Mouse (Mus musculus): ENCODE data around the gene Ccdc69. TPM values are rescaled to one million over a fixed set of nuclear protein-coding genes. Genes with fewer than 3 reads are reported as not detected.
A peak's percentile ranks its signal among the peaks of the same experiment; 100 is the strongest.

The Ccdc69 gene
- total and polyA plus RNA-seq, 3 experiments, result 0.31 to 0.42 TPM; not detected in 1

- peaks cover 4 to 22% of the 10 kb centered on the region in 2 experiments for H3K4me1 ChIP-seq (ENCODE audit: control insufficient read depth in 1 of 2, insufficient read depth in 2 of 2, low read length in 2 of 2)
- H3K79me2 ChIP-seq (ENCODE audit: control insufficient read depth, insufficient read depth, low read length, poor library complexity), result no peaks in the 10 kb centered on the region
- H3K4me3 ChIP-seq (ENCODE audit: control insufficient read depth in 1 of 2, insufficient read depth in 1 of 2, low read depth in 2 of 2, low read length in 2 of 2), result no peak overlapping the region
- H3K9me3 ChIP-seq (replicated peaks; ENCODE audit: insufficient read depth, low read length), result no peaks in the 10 kb centered on the region
- H3K36me3 ChIP-seq (ENCODE audit: control insufficient read depth in 1 of 2, insufficient read depth in 2 of 2, low read length in 2 of 2), result peaks cover 0 to 17% of the 10 kb centered on the region in 2 experiments; a peak in 2 of 4 replicates
- H3K27ac ChIP-seq (ENCODE audit: control insufficient read depth, low read depth, low read length), result no peak overlapping the region
- no peak overlapping the region for H3K9ac ChIP-seq (ENCODE audit: control insufficient read depth, low read depth, low read length, poor library complexity, severe bottlenecking)
- DNase-seq (ENCODE audit: low read depth, low spot score), result no peak
- no peak for TF ChIP-seq MEF2A (IDR thresholded peaks at IDR 0.05; ENCODE audit: extremely low read depth, insufficient replicate concordance, low read depth, low read length, poor library complexity, severe bottlenecking)
- no peak for TF ChIP-seq EP300 (IDR thresholded peaks at IDR 0.05; ENCODE audit: low read depth in 1 of 2, low read length in 2 of 2)
- TF ChIP-seq MXI1 (IDR thresholded peaks at IDR 0.05; ENCODE audit: low read depth, low read length), result no peak
- TF ChIP-seq MAZ (IDR thresholded peaks at IDR 0.05; ENCODE audit: low read depth, low read length), result no peak
- TF ChIP-seq POLR2A (IDR thresholded peaks at IDR 0.05; ENCODE audit: control insufficient read depth in 1 of 2, insufficient read depth in 1 of 2, low read depth in 1 of 2, low read length in 2 of 2, poor library complexity in 1 of 2), result no peak
- no peak for TF ChIP-seq UBTF (IDR thresholded peaks at IDR 0.05; ENCODE audit: borderline replicate concordance, insufficient read depth, low read depth, low read length)
- TF ChIP-seq POLR2AphosphoS2 (IDR thresholded peaks at IDR 0.05; ENCODE audit: low read length), result no peak
- H3K27me3 ChIP-seq (ENCODE audit: control insufficient read depth in 1 of 2, insufficient read depth in 2 of 2, low read length in 2 of 2), result no peaks in the 10 kb centered on the region
Observed at GRCm38 (mm10) chr11:55025896-55026295, 52.0 kb downstream of the Ccdc69 start.

- no peak for DNase-seq (ENCODE audit: low read depth, low spot score)
- Histone ChIP-seq H3K27me3 (ENCODE audit: control insufficient read depth in 1 of 2, insufficient read depth in 2 of 2, low read length in 2 of 2) (no peaks in the 10 kb centered on the region), H3K9me3 (replicated peaks; ENCODE audit: insufficient read depth, low read length) (no peaks in the 10 kb centered on the region), H3K9ac (ENCODE audit: control insufficient read depth, low read depth, low read length, poor library complexity, severe bottlenecking) (0 out of 2 replicates have a peak overlapping the region, but pooled peaks have one; percentile 5), H3K27ac (ENCODE audit: control insufficient read depth, low read depth, low read length) (peak overlapping the region; percentile 31), H3K36me3 (ENCODE audit: control insufficient read depth in 1 of 2, insufficient read depth in 2 of 2, low read length in 2 of 2) (peaks cover 0 to 17% of the 10 kb centered on the region in 2 experiments; a peak in 2 of 4 replicates), H3K4me1 (ENCODE audit: control insufficient read depth in 1 of 2, insufficient read depth in 2 of 2, low read length in 2 of 2) (peaks cover 4 to 22% of the 10 kb centered on the region in 2 experiments), H3K4me3 (ENCODE audit: control insufficient read depth in 1 of 2, insufficient read depth in 1 of 2, low read depth in 2 of 2, low read length in 2 of 2) (no peak overlapping the region), H3K79me2 (ENCODE audit: control insufficient read depth, insufficient read depth, low read length, poor library complexity) (no peaks in the 10 kb centered on the region)
- no peak for TF ChIP-seq MXI1 (IDR thresholded peaks at IDR 0.05; ENCODE audit: low read depth, low read length)
Observed at GRCm38 (mm10) chr11:55023583-55023982, 54.3 kb downstream of the Ccdc69 start.

- peak; percentile 91 for DNase-seq (ENCODE audit: low read depth, low spot score)
- no peak overlapping the region for H3K4me3 ChIP-seq (ENCODE audit: control insufficient read depth in 1 of 2, insufficient read depth in 1 of 2, low read depth in 2 of 2, low read length in 2 of 2)
- H3K9me3 ChIP-seq (replicated peaks; ENCODE audit: insufficient read depth, low read length), result no peaks in the 10 kb centered on the region
- no peaks in the 10 kb centered on the region for H3K79me2 ChIP-seq (ENCODE audit: control insufficient read depth, insufficient read depth, low read length, poor library complexity)
- H3K27ac ChIP-seq (ENCODE audit: control insufficient read depth, low read depth, low read length), result peak overlapping the region; percentile 31
- H3K9ac ChIP-seq (ENCODE audit: control insufficient read depth, low read depth, low read length, poor library complexity, severe bottlenecking), result 0 out of 2 replicates have a peak overlapping the region, but pooled peaks have one; percentile 5
- H3K27me3 ChIP-seq (ENCODE audit: control insufficient read depth in 1 of 2, insufficient read depth in 2 of 2, low read length in 2 of 2), result no peaks in the 10 kb centered on the region
- peaks cover 0 to 17% of the 10 kb centered on the region in 2 experiments; a peak in 2 of 4 replicates for H3K36me3 ChIP-seq (ENCODE audit: control insufficient read depth in 1 of 2, insufficient read depth in 2 of 2, low read length in 2 of 2)
- H3K4me1 ChIP-seq (ENCODE audit: control insufficient read depth in 1 of 2, insufficient read depth in 2 of 2, low read length in 2 of 2), result peaks cover 4 to 22% of the 10 kb centered on the region in 2 experiments
- TF ChIP-seq BHLHE40 (IDR thresholded peaks at IDR 0.05; ENCODE audit: borderline replicate concordance, low read depth, low read length) (0 out of 2 replicates have a peak, but pooled peaks have one; percentile 11), JUND (IDR thresholded peaks at IDR 0.05; ENCODE audit: low read depth, low read length) (no peak), RAD21 (IDR thresholded peaks at IDR 0.05; ENCODE audit: low read depth, low read length) (no peak), E2F4 (IDR thresholded peaks at IDR 0.05; ENCODE audit: borderline replicate concordance, low read depth, low read length) (no peak), TBP (IDR thresholded peaks at IDR 0.05; ENCODE audit: low read depth, low read length) (no peak), ZC3H11A (IDR thresholded peaks at IDR 0.05; ENCODE audit: low read depth, low read length) (no peak), MEF2A (IDR thresholded peaks at IDR 0.05; ENCODE audit: extremely low read depth, insufficient replicate concordance, low read depth, low read length, poor library complexity, severe bottlenecking) (no peak), RCOR1 (IDR thresholded peaks at IDR 0.05; ENCODE audit: low read depth, low read length) (peak; percentile 99), MYC (IDR thresholded peaks at IDR 0.05; ENCODE audit: low read depth, low read length) (no peak), SMC3 (IDR thresholded peaks at IDR 0.05; ENCODE audit: low read depth, low read length) (no peak), MAX (IDR thresholded peaks at IDR 0.05; ENCODE audit: low read length) (no peak), MYB (IDR thresholded peaks at IDR 0.05; ENCODE audit: low read depth, low read length) (no peak), MAZ (IDR thresholded peaks at IDR 0.05; ENCODE audit: low read depth, low read length) (peak; percentile 97), UBTF (IDR thresholded peaks at IDR 0.05; ENCODE audit: borderline replicate concordance, insufficient read depth, low read depth, low read length) (no peak), GATA1 (IDR thresholded peaks at IDR 0.05; ENCODE audit: low read depth, low read length) (peak; percentile 87), SIN3A (IDR thresholded peaks at IDR 0.05; ENCODE audit: low read length) (peak; percentile 87), TCF12 (IDR thresholded peaks at IDR 0.05; ENCODE audit: low read depth, low read length) (peak; percentile 88), NELFE (IDR thresholded peaks at IDR 0.05; ENCODE audit: low read depth, low read length) (0 out of 2 replicates have a peak, but pooled peaks have one; percentile 25), MAFK (IDR thresholded peaks at IDR 0.05; ENCODE audit: borderline replicate concordance, low read depth, low read length) (peak; percentile 28; the same call in 1 of the 2 replicates), POLR2A (IDR thresholded peaks at IDR 0.05; ENCODE audit: control insufficient read depth in 1 of 2, insufficient read depth in 1 of 2, low read depth in 1 of 2, low read length in 2 of 2, poor library complexity in 1 of 2) (no peak; a peak in 1 of 4 replicates), KAT2A (conservative IDR thresholded peaks at IDR 0.05; ENCODE audit: low read depth, low read length) (no peak), EP300 (IDR thresholded peaks at IDR 0.05; ENCODE audit: low read depth in 1 of 2, low read length in 2 of 2) (peak; percentile 79 to 89)
Observed at GRCm38 (mm10) chr11:55023049-55023564, 54.8 kb downstream of the Ccdc69 start.

Data from MEL (cell line).